Mouse (Mus musculus) ES-CJ7 (cell line): Measurements from ENCODE around the gene Neb.
"Not testable (repeated sequence)": the region's sequence is repeated elsewhere in the genome, so short reads cannot be mapped to it uniquely, and the experiment has no call there.

ENCODE experiments used
- DNase-seq: peaks from one replicate; pipeline ENCODE4 v3.0.0; 2011; ENCODE audit warnings: low read depth, low spot score

Gene Neb

DNA sequence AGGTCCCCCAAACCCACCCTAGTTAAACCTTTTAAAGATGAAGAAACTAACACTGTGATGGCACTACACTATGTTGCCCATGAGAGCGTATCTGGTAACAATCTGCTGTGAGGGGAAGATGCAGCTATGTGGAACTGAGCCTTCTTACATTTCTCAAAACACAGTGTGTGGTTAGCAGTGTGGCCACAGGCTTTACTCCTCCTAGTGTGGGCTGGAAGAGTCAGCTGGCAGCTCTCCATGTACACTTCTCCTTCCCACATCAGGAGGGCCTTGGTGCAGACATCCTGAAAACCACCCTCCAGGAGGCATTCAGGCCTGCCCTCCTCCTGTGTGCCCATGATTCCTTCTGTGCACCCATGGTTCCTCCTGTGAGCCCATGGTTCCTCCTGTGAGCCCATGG, 198.6 kb downstream of the Neb start:
- no peak for DNase-seq

- no peak for DNase-seq
Observed at GRCm38 (mm10) chr2:52177726-52178125, 200.5 kb downstream of the Neb start.

- DNase-seq, result no peak
Observed at GRCm38 (mm10) chr2:52177184-52177583, 201.1 kb downstream of the Neb start.

- no peak for DNase-seq
Observed at GRCm38 (mm10) chr2:52176537-52176936, 201.7 kb downstream of the Neb start.

GRCm38 (mm10) chr2:52174951-52175350, 203.3 kb downstream of the Neb start:
- no peak for DNase-seq

DNA sequence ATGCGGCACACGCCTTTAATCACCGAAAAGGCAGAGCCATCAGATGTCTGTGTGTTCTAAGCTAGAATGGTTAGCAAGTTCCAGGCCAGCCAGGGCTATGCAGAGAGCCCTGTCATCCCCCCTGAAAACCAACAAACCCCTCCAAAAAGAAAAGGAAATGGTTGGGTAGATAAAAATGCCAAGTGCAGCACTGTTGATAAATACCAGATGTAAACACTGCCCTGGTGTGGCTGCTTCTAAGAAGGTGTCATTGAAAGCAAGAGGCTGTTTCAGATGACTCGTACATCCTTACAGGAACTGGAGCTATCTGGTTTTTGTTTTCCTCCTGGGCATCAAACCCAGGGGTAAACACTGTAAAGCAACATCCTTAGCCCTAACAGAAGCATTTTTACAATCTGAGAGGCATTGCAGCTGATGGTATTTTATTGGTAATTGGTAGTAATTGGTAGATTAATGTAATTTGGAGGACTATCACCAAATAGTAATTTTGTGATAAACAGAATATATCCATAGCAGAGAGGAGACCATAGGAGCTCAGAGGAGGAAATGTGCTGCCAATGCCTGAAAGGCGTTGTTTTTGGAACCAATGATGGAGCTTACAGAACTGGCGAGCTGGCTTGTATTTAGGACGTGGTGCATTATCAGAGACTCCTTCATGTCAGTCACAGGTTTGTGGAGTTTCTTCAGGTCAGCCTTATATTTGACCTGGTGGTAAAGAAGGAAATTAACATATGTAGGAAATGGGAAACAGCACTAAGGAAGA, 208.8 kb downstream of the Neb start:
- no peak for DNase-seq

- no peak for DNase-seq
Observed at GRCm38 (mm10) chr2:52153064-52153463, 225.2 kb downstream of the Neb start.

DNA sequence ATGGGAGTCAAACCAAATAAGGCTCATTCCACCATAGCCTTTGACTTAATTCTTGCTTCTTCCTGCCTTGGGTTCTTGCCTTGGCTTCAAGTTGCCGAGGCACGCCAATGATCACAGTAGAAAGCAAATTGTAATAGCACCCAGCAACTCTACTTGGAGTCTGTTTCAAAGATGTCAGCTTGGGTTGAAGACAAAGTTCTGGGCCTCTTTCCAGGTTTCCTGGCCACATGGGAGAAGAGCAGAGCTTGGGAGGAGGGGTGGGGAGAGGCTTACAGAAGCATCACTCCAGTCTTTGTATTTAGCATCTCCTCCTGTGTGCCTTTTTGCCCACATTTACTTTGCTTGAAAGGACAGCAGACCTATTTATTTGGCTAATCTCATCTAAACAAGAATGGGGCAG, 244.9 kb downstream of the Neb start:
- DNase-seq, result no peak

GRCm38 (mm10) chr2:52131370-52131769, 246.9 kb downstream of the Neb start:
- DNase-seq, result not testable (repeated sequence)

DNA sequence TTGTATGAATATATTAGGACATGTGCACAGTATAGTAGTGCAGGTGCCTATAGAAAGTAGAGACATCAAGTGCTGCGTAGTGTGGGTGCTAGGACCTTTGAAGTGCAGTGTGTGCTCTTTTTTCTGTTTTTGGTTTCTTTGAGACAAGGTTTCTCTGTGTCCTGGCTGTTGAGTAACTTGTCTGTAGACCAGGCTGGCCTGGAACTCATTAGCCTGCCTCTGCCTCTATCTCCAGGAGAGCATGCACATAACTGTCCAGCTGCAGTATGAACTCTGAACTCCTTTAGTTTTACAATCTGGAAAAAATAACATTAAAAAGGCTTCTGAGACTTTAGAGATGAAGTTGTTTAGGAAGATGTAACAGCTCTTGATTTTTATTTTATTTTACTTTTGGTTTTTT, 264.2 kb downstream of the Neb start:
- DNase-seq, result no peak
